Mouse (Mus musculus) hindbrain, embryonic 16.5 days (tissue): ENCODE data around the gene Cd83. TPM values are rescaled to one million over a fixed set of nuclear protein-coding genes. Genes with fewer than 3 reads are reported as not detected.

Experiments
- ATAC-seq: fragments of 200-750 bp; cut with Nextera tagmentation; 2 replicates; pipeline ENCODE4 v1.8.0; 2017; ENCODE audit warnings: moderate TSS enrichment, moderate library complexity
- H3K27ac ChIP-seq: fragments of 300-500 bp; sonication (generic); 2 replicates; pipeline ENCODE4 v1.5.1; 2014; ENCODE audit warnings: low read depth, mild to moderate bottlenecking, control low read depth, low read length, moderate library complexity
- H3K27me3 ChIP-seq: fragments of 300-500 bp; sonication (generic); replicated peaks from 2 replicates; pipeline ENCODE4 v1.6.1; 2014; ENCODE audit warnings: low read length; ENCODE audit not compliant: control insufficient read depth, insufficient read depth
- H3K36me3 ChIP-seq: fragments of 300-500 bp; sonication (generic); 2 replicates; pipeline ENCODE4 v1.6.1; 2014; ENCODE audit warnings: mild to moderate bottlenecking, low read length, moderate library complexity, mixed read lengths; ENCODE audit not compliant: control insufficient read depth, insufficient read depth
- H3K4me1 ChIP-seq: fragments of 300-500 bp; sonication (generic); 2 replicates; pipeline ENCODE4 v1.6.1; 2014; ENCODE audit warnings: low read depth, low read length; ENCODE audit not compliant: control insufficient read depth, insufficient read depth
- H3K4me2 ChIP-seq: fragments of 300-500 bp; sonication (generic); 2 replicates; pipeline ENCODE4 v1.6.1; 2014; ENCODE audit warnings: mild to moderate bottlenecking, low read length, control low read depth, moderate library complexity
- H3K4me3 ChIP-seq: fragments of 300-500 bp; sonication (generic); 2 replicates; pipeline ENCODE4 v1.5.1; 2014; ENCODE audit warnings: mild to moderate bottlenecking, low read length, control low read depth, moderate library complexity
- H3K9ac ChIP-seq: fragments of 300-500 bp; sonication (generic); 2 replicates; pipeline ENCODE4 v1.6.1; 2014; ENCODE audit warnings: low read depth, mild to moderate bottlenecking, control low read depth, low read length, moderate library complexity
- H3K9me3 ChIP-seq: fragments of 300-500 bp; sonication (generic); 2 replicates; pipeline ENCODE4 v1.6.1; 2014; ENCODE audit warnings: mild to moderate bottlenecking, low read length, moderate library complexity; ENCODE audit not compliant: control insufficient read depth
- WGBS: fragments of 180-500 bp; shearing (Covaris S2); extraction: QIAGEN DNeasy Blood & Tissue Kit; methylation state at CpG from one replicate; pipeline ENCODE4 v1.1.7; 2014; 5-methylcytosine and 5-hydroxymethylcytosine counted together
- polyA plus RNA-seq: library from polyadenylated mRNA; unstranded; fragments of >200 nt; fragmentation: Nextera tagmentation; extraction: Ambion mirVana; gene quantifications from 2 replicates; pipeline ENCODE4 v1.2.1, GENCODE M21; 2015

Gene Cd83
- polyA plus RNA-seq, 1 experiment from 2014 or later: 36.4 TPM

DNA sequence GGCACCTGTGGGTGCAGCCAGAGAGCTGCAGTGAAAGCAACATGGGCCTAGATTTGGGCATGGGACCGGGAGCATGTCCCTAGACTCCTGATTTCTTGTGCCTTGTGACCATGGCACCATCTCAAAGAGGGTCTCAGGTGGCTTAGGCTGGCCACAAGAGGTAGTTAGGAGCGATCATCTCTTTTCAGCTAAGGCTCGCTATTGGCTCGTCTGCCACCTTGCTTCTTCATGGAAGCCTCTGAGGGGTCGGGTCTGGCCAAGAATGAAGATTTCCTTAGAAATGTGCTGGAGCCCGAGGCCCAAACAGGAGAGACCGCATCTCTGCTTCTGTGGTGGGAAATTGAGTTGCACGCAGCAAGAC is 1.1 kb downstream of the Cd83 start:
- Histone ChIP-seq H3K9me3 (no peaks in the 10 kb centered on the region), H3K36me3 (no peaks in the 10 kb centered on the region), H3K27me3 (no peaks in the 10 kb centered on the region), H3K27ac (peak overlapping the region; percentile 67), H3K9ac (peak overlapping the region; percentile 86), H3K4me2 (peak overlapping the region; percentile 97), H3K4me3 (peak overlapping the region; percentile 68), H3K4me1 (peaks cover 14% of the 10 kb centered on the region)
- peak; percentile 24; the same call in 1 of the 2 replicates for ATAC-seq
- 29% methylated on average over 8 of the region's 8 CpGs for WGBS

- H3K9ac ChIP-seq: 0 out of 2 replicates have a peak overlapping the region, but pooled peaks have one; percentile 1
- WGBS: 34% methylated on average over 12 of the region's 12 CpGs
Observed at GRCm38 (mm10) chr13:43786171-43786795, 1.7 kb downstream of the Cd83 start.

GRCm38 (mm10) chr13:43787262-43787661 is 2.7 kb downstream of the Cd83 start:
- no peak overlapping the region for H3K4me3 ChIP-seq
- no peak for ATAC-seq
- no peak overlapping the region for H3K4me2 ChIP-seq
- peaks cover 14% of the 10 kb centered on the region for H3K4me1 ChIP-seq
- H3K9me3 ChIP-seq: no peaks in the 10 kb centered on the region
- no peaks in the 10 kb centered on the region for H3K27me3 ChIP-seq
- no peak overlapping the region for H3K9ac ChIP-seq
- H3K27ac ChIP-seq: no peak overlapping the region
- H3K36me3 ChIP-seq: no peaks in the 10 kb centered on the region
- WGBS: 47% methylated on average over 2 of the region's 2 CpGs

More at GRCm38 (mm10) chr13:43786171-43786795, 1.7 kb downstream of the Cd83 start:
- ATAC-seq: no peak
- no peaks in the 10 kb centered on the region for H3K27me3 ChIP-seq
- H3K4me2 ChIP-seq: peak overlapping the region; percentile 97
- peak overlapping the region; percentile 68 for H3K4me3 ChIP-seq
- H3K9me3 ChIP-seq: no peaks in the 10 kb centered on the region
- peaks cover 14% of the 10 kb centered on the region for H3K4me1 ChIP-seq
- no peak overlapping the region for H3K27ac ChIP-seq
- no peaks in the 10 kb centered on the region for H3K36me3 ChIP-seq

DNA sequence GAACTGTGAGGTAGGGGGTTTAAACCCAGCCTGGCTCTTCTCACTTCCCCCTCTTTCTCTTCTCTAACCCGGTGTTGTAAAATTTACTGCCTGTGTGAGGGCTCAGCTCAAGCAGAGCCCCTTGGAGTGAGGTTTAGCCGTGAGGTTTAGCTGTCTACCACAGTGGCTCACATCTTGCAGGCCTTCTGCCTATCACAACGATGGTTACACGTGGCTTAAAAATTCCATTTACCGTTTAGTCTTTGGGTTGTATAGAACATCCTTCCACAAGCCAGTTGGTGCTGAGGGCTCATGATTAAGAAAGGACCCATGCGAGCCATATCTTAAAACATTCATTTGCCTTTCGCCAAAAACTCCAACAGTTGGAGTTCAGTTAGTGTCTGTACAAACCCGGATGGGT is 3.5 kb downstream of the Cd83 start:
- no peaks in the 10 kb centered on the region for H3K36me3 ChIP-seq
- no peak overlapping the region for H3K9ac ChIP-seq
- no peaks in the 10 kb centered on the region for H3K9me3 ChIP-seq
- H3K27ac ChIP-seq: no peak overlapping the region
- H3K4me3 ChIP-seq: no peak overlapping the region
- no peak for ATAC-seq
- 87% methylated on average over 8 of the region's 8 CpGs for WGBS
- H3K4me2 ChIP-seq: no peak overlapping the region
- peaks cover 14% of the 10 kb centered on the region for H3K4me1 ChIP-seq
- no peaks in the 10 kb centered on the region for H3K27me3 ChIP-seq

DNA sequence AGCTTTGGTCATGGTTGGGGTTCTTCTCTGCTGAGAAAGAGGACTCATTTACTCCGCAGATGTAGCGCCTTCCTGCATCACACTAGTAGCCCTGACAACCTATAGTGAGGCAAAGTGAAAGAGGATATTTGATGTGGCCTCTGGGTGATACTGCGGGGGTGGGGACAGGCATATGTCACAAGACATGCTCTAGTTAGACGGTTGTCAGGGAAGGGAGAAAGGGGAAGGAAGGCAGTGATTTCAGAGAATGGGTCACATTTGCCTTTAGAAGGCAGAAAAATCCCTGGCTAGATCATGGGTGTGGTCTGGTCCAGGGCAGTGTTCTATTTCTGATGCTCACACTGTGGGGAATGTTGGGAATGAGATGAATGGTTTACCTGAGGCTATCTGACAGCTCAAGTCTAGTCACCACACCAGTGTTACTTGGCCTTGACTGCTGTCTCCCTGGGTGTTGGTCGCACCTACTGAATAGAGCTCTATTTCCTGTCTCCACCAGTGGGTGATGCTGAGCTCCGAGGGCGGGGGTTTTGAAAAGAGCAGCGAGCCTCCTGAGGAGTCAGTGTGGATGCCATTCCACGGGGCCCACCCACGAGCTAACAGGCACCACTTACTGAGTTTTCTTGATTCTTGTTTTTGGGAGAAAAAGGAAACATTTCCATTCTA is 4.5 kb downstream of the Cd83 start:
- Histone ChIP-seq H3K4me1 (peaks cover 13% of the 10 kb centered on the region), H3K36me3 (no peaks in the 10 kb centered on the region), H3K27me3 (no peaks in the 10 kb centered on the region), H3K4me3 (no peak overlapping the region), H3K9ac (no peak overlapping the region), H3K9me3 (no peaks in the 10 kb centered on the region), H3K4me2 (no peak overlapping the region), H3K27ac (no peak overlapping the region)
- no peak for ATAC-seq
- WGBS: 77% methylated on average over 10 of the region's 10 CpGs

DNA sequence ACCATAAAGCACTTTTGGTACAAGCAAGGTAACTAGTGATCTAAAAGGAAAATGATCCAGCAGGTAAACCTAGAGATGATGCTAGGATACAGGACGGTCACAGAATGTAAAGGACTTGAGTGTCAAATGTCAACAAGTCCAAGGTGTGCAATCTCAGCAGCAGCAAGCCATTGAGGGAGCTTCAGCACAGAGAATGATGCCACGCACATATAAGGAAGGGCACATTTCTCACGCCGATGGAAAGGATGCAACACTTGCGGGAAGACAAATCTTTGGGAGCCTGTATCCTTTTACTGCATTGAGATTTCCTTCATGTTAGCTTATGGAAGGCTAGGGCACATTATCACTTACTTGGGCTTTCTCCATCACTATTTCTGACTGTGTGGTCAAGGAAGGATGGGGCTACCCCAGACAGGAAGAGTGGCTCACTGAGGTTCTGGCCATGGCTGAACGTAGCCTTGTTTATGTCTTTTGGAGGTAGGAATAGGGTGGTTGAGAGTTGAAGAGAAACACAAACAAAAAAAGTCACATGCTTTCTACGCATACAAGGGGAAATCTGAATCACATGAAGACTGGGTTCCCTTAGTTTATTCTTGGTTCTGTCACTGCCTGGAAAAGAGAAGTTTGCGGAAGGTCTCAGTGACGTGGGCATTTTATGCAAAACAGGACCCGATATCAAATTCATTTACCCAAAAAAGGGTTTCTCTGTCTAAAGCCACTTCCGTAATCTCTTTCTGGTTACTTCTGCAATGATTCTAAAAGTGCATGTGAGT is 5.8 kb downstream of the Cd83 start:
- Histone ChIP-seq H3K9me3 (no peaks in the 10 kb centered on the region), H3K4me2 (no peak overlapping the region), H3K27me3 (no peaks in the 10 kb centered on the region), H3K36me3 (no peaks in the 10 kb centered on the region), H3K9ac (no peak overlapping the region), H3K4me1 (peaks cover 7% of the 10 kb centered on the region), H3K4me3 (no peak overlapping the region), H3K27ac (no peak overlapping the region)
- 95% methylated on average over 11 of the region's 11 CpGs for WGBS
- no peak for ATAC-seq

DNA sequence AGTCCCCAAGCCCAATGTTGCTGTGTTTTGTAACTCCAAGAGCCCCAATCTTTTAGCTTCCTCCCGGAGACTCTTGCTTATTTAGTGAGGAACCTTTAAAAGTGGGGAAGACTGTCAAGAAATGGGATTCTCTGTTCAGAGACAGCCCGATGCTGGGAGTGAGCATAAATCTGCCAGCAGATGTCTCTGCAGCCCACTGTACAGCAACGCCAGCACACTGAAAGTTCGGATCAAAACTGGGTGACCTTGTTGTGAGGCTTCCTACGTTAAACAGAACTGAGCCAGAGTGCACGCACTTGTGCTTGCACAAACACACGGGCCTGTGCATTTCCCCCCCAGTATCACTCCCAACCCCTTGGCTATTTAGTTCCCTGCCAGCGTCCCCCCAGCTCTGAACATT is 10.8 kb downstream of the Cd83 start:
- Histone ChIP-seq H3K27ac (no peak overlapping the region), H3K4me1 (no peaks in the 10 kb centered on the region; the same call in 1 of the 2 replicates)
- ATAC-seq: peak; percentile 48; the same call in 1 of the 2 replicates

DNA sequence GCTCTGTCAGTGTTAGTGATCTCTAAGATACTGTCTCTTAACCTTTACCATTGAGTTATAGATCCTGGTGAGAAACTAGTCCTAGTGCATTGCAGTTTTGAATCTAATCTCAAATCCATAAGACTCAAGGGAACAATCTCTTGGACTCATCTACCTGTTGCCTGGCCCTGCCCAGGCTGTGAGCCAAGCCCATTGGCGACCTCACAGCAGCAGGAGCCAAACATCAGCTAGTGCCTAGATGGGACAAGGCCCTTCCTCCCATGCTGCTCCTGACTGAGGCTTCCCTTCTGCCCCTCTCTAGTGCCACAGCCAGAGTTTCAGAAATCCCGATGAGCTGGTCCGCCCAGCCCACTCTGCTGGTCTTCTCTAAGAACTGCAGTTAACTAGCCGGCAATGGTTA is 14.1 kb downstream of the Cd83 start:
- H3K27me3 ChIP-seq: no peaks in the 10 kb centered on the region
- H3K27ac ChIP-seq: no peak overlapping the region
- no peaks in the 10 kb centered on the region for H3K9me3 ChIP-seq
- no peaks in the 10 kb centered on the region for H3K36me3 ChIP-seq
- no peak overlapping the region for H3K4me3 ChIP-seq
- 83% methylated on average over 4 of the region's 4 CpGs for WGBS
- no peak for ATAC-seq
- no peaks in the 10 kb centered on the region for H3K4me1 ChIP-seq
- no peak overlapping the region for H3K9ac ChIP-seq
- no peak overlapping the region for H3K4me2 ChIP-seq

More for the DNA sequence above, 10.8 kb downstream of the Cd83 start:
- H3K27me3 ChIP-seq: no peaks in the 10 kb centered on the region
- 48% methylated on average over 8 of the region's 8 CpGs for WGBS
- no peaks in the 10 kb centered on the region for H3K36me3 ChIP-seq
- H3K9me3 ChIP-seq: no peaks in the 10 kb centered on the region
- no peak overlapping the region for H3K9ac ChIP-seq
- H3K4me3 ChIP-seq: no peak overlapping the region
- no peak overlapping the region for H3K4me2 ChIP-seq

DNA sequence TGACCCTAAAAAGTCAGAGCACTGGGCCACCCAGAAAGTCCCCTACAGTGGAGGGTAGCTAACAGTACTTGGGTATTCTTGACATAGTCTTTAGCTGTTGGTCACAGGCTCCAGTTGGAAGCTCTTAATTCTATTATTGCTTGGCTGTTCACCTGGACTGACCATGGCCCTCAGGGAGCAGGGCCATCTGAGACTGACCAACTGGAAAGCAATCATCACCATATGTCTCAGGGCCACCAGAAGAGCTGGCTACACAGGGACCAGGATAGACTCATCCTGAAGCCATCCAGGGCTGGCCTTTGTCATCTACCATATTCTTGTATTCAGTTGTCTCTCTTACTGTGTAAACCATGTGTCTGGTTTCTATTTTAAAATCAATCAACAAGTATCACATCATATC is 15.6 kb downstream of the Cd83 start:
- Histone ChIP-seq H3K4me3 (no peak overlapping the region), H3K9ac (no peak overlapping the region), H3K4me2 (no peak overlapping the region), H3K4me1 (no peaks in the 10 kb centered on the region), H3K27ac (no peak overlapping the region), H3K27me3 (no peaks in the 10 kb centered on the region), H3K9me3 (no peaks in the 10 kb centered on the region), H3K36me3 (no peaks in the 10 kb centered on the region)
- no peak for ATAC-seq
